Mouse (Mus musculus): ENCODE measurements around the gene Robo2. TPM values are rescaled to one million over a fixed set of nuclear protein-coding genes. Genes with fewer than 3 reads are reported as not detected.

Gene Robo2
- total RNA-seq (2015): 0.82 TPM in 1 of 2 replicates, not detected in the other
- total RNA-seq (2017): not detected in 2 replicates

GRCm38 (mm10) chr16:74411481-74412251, at the start of gene Robo2:
Gene Robo2, minus strand, starts transcription at chr16:74411825.
- ATAC-seq (ENCODE audit: poor library complexity, severe bottlenecking): peak; percentile 18; the same call in 1 of the 2 replicates

GRCm38 (mm10) chr16:74458138-74458537, 46.5 kb upstream of the Robo2 start:
- ATAC-seq (ENCODE audit: poor library complexity, severe bottlenecking): no peak

- ATAC-seq (ENCODE audit: poor library complexity, severe bottlenecking): no peak
These were observed 46.1 kb upstream of the Robo2 start for GRCm38 (mm10) chr16:74457736-74458135.

- no peak for ATAC-seq (ENCODE audit: poor library complexity, severe bottlenecking)
These were observed 45.3 kb upstream of the Robo2 start for GRCm38 (mm10) chr16:74456808-74457470.

GRCm38 (mm10) chr16:74455179-74455578, 43.6 kb upstream of the Robo2 start:
- ATAC-seq (ENCODE audit: poor library complexity, severe bottlenecking): no peak

- ATAC-seq (ENCODE audit: poor library complexity, severe bottlenecking): no peak
These were observed 36.4 kb upstream of the Robo2 start for GRCm38 (mm10) chr16:74448025-74448424.

GRCm38 (mm10) chr16:74427071-74427470, 15.4 kb upstream of the Robo2 start:
- no peak for ATAC-seq (ENCODE audit: poor library complexity, severe bottlenecking)

- no peak for ATAC-seq (ENCODE audit: poor library complexity, severe bottlenecking)
These were observed 8.7 kb upstream of the Robo2 start for GRCm38 (mm10) chr16:74420324-74420723.

GRCm38 (mm10) chr16:74412471-74413291, 1.1 kb upstream of the Robo2 start:
- no peak for ATAC-seq (ENCODE audit: poor library complexity, severe bottlenecking)

DNA sequence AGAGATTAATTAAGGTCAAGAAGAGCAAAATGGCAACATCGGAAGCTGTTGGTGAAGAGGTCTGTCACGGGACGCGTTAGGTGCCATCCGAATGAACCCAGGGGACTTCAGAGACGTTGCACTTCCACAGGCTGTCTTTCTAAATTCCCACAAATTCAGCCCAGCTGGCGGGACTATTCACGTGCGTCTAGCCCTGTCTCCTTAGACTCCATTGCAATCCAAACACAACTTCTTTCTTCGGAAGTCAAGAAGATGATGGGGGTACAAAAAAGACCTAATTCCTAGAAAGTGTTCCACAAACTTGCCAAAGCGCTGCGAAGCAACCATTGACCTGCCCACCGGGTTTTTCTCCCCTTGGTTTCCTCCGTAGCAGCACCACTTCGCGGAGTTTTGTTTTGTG, 604 bp downstream of the Robo2 start:
- ATAC-seq (ENCODE audit: poor library complexity, severe bottlenecking): no peak

- ATAC-seq (ENCODE audit: poor library complexity, severe bottlenecking): no peak
These were observed 1.5 kb downstream of the Robo2 start for GRCm38 (mm10) chr16:74410125-74410524.

- ATAC-seq (ENCODE audit: poor library complexity, severe bottlenecking): no peak
These were observed 2.1 kb downstream of the Robo2 start for GRCm38 (mm10) chr16:74409548-74409947.

DNA sequence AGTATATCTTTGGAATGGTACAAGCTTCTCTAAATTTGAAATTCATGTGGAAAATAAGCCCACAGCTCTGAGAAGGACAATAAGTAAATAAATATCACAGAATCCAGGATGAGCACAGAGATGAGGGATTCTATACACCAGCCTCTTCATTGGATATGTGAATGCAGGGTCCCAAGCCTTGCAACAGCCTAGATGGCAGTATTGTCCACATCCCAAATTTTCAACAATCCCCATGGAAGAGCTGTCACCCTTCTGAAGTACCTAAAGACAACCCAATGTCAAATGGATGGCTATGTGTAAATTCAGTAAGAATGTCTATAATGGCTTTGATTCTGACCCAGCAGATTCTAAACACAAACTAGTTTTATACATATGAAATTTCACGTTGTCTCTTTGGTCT, 3.1 kb downstream of the Robo2 start:
- ATAC-seq (ENCODE audit: poor library complexity, severe bottlenecking): no peak

GRCm38 (mm10) chr16:74397291-74397690, 14.3 kb downstream of the Robo2 start:
- ATAC-seq (ENCODE audit: poor library complexity, severe bottlenecking): no peak

GRCm38 (mm10) chr16:74395678-74396077, 15.9 kb downstream of the Robo2 start:
- ATAC-seq (ENCODE audit: poor library complexity, severe bottlenecking): no peak

- no peak for ATAC-seq (ENCODE audit: poor library complexity, severe bottlenecking)
These were observed 32.2 kb downstream of the Robo2 start for GRCm38 (mm10) chr16:74379458-74379857.

GRCm38 (mm10) chr16:74375342-74375940, 36.2 kb downstream of the Robo2 start:
- ATAC-seq (ENCODE audit: poor library complexity, severe bottlenecking): no peak

- ATAC-seq (ENCODE audit: poor library complexity, severe bottlenecking): no peak
These were observed 37.1 kb downstream of the Robo2 start for GRCm38 (mm10) chr16:74374540-74374939.

- ATAC-seq (ENCODE audit: poor library complexity, severe bottlenecking): no peak
These were observed 38.2 kb downstream of the Robo2 start for GRCm38 (mm10) chr16:74373407-74373806.

DNA sequence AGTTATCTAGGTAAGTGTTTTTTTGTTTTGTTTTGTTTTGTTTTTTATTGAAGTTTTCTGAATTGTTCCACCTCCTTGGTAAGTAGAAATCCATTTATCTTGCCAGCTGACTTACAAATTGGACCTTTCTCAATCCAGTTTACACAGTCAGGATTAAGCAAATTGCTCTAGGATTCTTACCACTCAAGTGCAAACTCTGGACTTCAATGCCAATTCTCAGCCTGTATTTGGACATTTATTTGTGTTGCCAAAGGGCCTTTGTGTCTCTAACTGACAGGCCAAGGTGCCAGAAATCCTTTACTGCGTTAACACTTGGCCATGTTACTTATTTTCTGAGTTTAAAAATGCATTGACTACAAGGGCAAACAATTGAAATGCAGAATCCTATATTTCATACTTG, 38.7 kb downstream of the Robo2 start:
- no peak for ATAC-seq (ENCODE audit: poor library complexity, severe bottlenecking)

- ATAC-seq (ENCODE audit: poor library complexity, severe bottlenecking): no peak
These were observed 63.2 kb downstream of the Robo2 start for GRCm38 (mm10) chr16:74348437-74348836.
